Mouse (Mus musculus): ENCODE results near the gene Ncl. TPM values are rescaled to one million over a fixed set of nuclear protein-coding genes. Genes with fewer than 3 reads are reported as not detected.
A peak's percentile ranks its signal among the peaks of the same experiment; 100 is the strongest.

Ncl gene
- polyA plus RNA-seq, 1 experiment from 2014 or later: 219 TPM

DNA sequence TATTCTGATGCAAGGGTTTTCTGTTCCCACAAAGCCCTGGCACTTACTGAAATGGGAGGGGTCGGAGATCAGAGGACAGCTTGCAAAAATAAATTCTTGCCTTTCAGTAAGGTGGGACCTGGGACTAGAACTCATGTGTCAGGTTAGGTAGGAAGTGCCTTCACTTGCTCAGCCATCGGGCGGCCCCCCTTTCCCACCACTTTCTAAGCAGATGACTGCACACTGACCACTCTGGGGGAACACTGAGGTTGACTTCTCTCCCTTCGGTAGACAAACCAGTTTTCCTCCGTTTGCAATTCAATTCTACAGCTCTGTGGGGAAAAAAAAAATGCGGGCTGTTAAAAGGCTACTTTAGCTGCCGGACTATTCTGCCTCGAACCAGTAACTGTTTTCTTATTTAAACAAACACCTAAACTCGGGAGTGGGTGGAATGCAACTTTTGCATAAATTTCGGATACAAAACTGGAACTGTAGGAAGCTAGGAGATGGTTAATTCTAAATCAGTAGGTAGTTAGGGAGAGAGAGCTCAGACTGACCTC is 47.7 kb downstream of the Ncl start:
- Histone ChIP-seq H3K27me3 (peaks cover 6% of the 10 kb centered on the region; the same call in 1 of the 2 replicates), H3K27ac (no peak overlapping the region), H3K4me3 (no peak overlapping the region), H3K36me3 (no peaks in the 10 kb centered on the region), H3K9me3 (replicated peaks) (no peaks in the 10 kb centered on the region), H3K4me1 (replicated peaks) (no peaks in the 10 kb centered on the region), H3K9ac (no peak overlapping the region), H3K4me2 (no peak overlapping the region)
- no peak for ATAC-seq (replicated peaks; ENCODE audit: insufficient number of reproducible peaks, insufficient read depth, low FRiP score, low read depth)
- 59% methylated on average over 10 of the region's 10 CpGs for WGBS

DNA sequence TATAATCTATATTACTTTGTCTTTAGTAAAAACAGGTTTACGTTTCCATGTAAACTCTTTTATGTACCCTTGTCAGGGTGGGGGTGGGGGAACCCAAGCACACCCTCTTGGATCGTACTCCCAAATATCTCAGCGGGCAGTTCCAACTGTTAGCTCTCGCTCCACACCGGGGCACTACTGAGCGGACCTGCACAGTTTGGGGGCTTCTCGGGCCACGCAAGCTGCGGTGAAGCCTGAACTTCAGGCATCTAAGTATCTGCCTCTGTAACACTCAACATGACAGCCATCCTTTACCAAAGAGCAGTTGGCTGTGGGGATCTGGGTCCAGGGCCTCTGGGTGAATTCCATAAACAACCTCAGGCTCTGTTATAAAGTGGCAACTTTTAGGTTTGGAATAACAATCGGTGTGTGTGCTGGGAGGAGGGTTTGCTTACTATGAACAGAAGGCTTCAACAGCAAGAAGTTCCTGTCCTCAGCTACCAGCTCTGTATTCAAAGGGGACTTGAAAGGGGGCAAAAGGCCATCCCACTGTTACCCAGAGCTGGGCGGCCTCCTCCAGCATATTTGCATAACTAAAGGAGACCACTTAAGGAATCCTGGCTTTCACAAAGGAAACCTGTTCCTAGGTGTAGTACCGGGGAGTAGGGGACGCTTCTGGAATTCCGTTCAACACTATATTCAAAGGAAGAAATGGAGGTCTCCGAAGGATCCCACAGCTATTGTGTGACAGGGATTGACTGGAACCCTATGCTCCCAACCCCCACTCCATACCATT is 48.5 kb downstream of the Ncl start:
- no peaks in the 10 kb centered on the region for H3K36me3 ChIP-seq
- no peak overlapping the region for H3K27ac ChIP-seq
- H3K4me1 ChIP-seq (replicated peaks): no peaks in the 10 kb centered on the region
- no peaks in the 10 kb centered on the region for H3K9me3 ChIP-seq (replicated peaks)
- H3K9ac ChIP-seq: no peak overlapping the region
- ATAC-seq (replicated peaks; ENCODE audit: insufficient number of reproducible peaks, insufficient read depth, low FRiP score, low read depth): no peak
- H3K27me3 ChIP-seq: peaks cover 6% of the 10 kb centered on the region; the same call in 1 of the 2 replicates
- H3K4me3 ChIP-seq: no peak overlapping the region
- H3K4me2 ChIP-seq: no peak overlapping the region
- WGBS: 49% methylated on average over 15 of the region's 15 CpGs

DNA sequence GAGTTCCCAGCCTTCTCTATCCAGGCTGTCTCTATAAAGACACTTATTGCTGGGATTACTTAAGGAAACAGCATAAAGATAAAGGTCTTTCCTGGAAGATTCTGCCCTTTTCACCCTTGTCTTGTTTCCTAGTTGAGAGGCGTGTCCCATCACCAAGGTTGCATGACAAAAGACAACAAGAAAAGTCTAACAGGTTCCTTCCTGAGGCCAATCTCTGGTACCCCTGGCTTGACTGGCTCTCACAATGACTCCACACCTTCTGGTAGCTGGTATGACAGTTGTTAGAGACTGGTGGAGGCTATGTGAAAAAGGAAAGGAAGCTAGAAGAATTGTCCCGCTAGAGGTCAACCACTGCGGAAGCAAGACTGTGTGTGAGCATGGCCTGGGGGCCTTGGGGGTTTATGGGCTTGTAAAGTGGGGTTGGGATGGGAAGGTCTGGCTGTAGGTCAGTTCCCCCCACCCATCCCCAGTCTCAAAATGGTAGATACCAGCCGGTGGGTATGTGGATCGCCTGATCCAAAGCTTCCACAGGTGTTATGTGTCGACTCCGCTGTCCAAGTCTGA is 49.8 kb downstream of the Ncl start:
- no peaks in the 10 kb centered on the region for H3K9me3 ChIP-seq (replicated peaks)
- WGBS: 85% methylated on average over 7 of the region's 7 CpGs
- no peak overlapping the region for H3K27ac ChIP-seq
- H3K4me2 ChIP-seq: no peak overlapping the region
- no peaks in the 10 kb centered on the region for H3K4me1 ChIP-seq (replicated peaks)
- peaks cover 16% of the 10 kb centered on the region for H3K27me3 ChIP-seq
- H3K36me3 ChIP-seq: no peaks in the 10 kb centered on the region
- no peak overlapping the region for H3K9ac ChIP-seq
- no peak for ATAC-seq (replicated peaks; ENCODE audit: insufficient number of reproducible peaks, insufficient read depth, low FRiP score, low read depth)
- H3K4me3 ChIP-seq: no peak overlapping the region

DNA sequence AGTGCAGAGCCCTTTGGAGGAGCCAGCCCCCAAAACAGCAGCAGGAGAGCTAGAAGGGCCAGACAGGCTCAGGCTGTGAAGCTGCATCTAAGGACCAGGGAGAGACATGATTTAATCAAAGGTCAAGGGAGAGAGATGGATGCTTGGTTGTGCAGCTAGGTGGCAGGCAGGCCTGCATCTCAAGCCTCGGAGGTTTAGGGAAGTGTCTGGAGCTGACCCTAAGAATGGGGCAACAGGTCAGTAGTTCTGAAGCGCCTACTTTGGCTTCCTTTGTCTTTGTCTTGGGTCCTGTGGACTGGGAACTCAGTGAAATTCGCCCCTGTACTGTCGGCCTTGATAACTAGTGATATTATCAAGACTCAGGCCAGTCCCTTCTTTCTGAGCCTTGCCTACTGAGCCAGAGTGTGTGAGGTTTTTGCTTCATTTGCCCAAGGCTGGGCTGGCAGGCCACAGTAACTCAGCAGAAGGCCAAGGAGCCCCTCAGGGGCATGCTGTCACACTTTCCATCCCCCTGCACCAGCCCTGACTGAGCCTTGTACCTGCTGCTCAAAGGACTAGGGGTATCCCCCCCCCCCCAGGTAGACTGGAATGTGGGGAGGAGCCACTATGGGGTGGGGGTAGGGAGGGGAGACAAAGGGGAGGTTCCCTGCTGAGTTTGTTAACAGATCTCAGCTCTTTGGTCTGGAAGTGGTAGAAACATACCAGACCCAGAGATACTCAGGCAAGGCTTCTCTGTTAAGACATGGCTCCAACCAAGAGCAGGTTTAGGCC is 51.1 kb downstream of the Ncl start:
- no peak overlapping the region for H3K4me3 ChIP-seq
- H3K9ac ChIP-seq: no peak overlapping the region
- no peak overlapping the region for H3K4me2 ChIP-seq
- 57% methylated on average over 4 of the region's 4 CpGs for WGBS
- H3K27ac ChIP-seq: no peak overlapping the region
- ATAC-seq (replicated peaks; ENCODE audit: insufficient number of reproducible peaks, insufficient read depth, low FRiP score, low read depth): no peak
- H3K4me1 ChIP-seq (replicated peaks): peaks cover 10% of the 10 kb centered on the region
- H3K36me3 ChIP-seq: no peaks in the 10 kb centered on the region
- H3K9me3 ChIP-seq (replicated peaks): no peaks in the 10 kb centered on the region
- H3K27me3 ChIP-seq: peaks cover 29% of the 10 kb centered on the region

DNA sequence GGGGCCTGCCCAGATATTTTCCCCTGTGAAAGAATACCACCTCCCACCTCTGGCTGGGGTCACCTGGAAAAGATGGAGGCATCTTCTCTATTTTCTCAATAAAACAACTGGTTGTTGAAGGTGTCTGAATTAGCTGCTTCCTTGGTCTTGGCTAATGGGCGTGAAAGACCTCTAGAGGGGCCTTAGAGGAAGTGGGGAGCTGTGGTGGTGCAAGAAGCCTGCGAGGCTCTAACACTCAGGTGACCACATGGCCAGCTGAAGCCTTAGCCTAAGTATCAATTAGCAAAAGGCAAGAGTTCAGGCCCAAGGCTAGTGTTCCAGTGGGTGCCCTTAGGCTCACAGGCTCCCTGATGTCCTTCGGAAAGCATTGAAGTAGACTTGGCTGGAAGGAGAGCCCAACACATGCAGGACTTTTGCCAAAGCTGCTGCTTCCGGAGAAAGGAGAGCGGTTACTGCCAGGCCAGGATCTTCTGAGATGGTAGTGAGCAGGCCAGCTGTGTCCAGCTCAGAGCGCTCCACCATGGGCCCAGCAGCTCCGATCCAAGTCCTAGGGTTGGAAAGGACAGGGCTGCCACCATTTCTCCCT is 51.9 kb downstream of the Ncl start:
- no peak overlapping the region for H3K4me3 ChIP-seq
- H3K4me2 ChIP-seq: no peak overlapping the region
- no peak overlapping the region for H3K27ac ChIP-seq
- no peak overlapping the region for H3K9ac ChIP-seq
- H3K27me3 ChIP-seq: peaks cover 37% of the 10 kb centered on the region
- H3K9me3 ChIP-seq (replicated peaks): no peaks in the 10 kb centered on the region
- H3K36me3 ChIP-seq: no peaks in the 10 kb centered on the region
- WGBS: 87% methylated on average over 7 of the region's 7 CpGs
- H3K4me1 ChIP-seq (replicated peaks): peaks cover 15% of the 10 kb centered on the region
- no peak for ATAC-seq (replicated peaks; ENCODE audit: insufficient number of reproducible peaks, insufficient read depth, low FRiP score, low read depth)

- no peak for ATAC-seq (replicated peaks; ENCODE audit: insufficient number of reproducible peaks, insufficient read depth, low FRiP score, low read depth)
- Histone ChIP-seq H3K27ac (no peak overlapping the region), H3K4me2 (no peak overlapping the region), H3K4me3 (no peak overlapping the region), H3K9me3 (replicated peaks) (no peaks in the 10 kb centered on the region), H3K4me1 (replicated peaks) (peaks cover 15% of the 10 kb centered on the region), H3K27me3 (peaks cover 43% of the 10 kb centered on the region), H3K9ac (no peak overlapping the region), H3K36me3 (no peaks in the 10 kb centered on the region)
- 80% methylated on average over 3 of the region's 3 CpGs for WGBS
These were observed 52.5 kb downstream of the Ncl start for GRCm38 (mm10) chr1:86306686-86307085.

DNA sequence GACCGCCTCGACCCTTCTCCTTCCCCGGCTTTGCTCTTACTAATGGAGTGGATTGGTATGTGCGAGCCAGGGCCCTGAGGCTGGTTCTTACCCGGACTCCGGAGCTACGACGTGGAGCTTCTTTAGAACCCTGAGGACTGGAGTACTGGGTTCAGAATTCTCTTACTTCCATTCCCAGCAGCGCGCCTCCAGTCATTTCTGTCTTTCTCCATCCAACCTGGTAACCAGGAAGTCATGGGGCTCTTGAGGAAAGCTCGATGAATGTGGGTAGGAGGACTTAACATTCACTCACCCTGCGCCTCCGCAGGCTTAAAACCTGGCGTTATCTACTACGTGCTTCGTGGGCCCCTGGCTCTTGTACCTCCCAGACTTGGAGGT is 55.3 kb downstream of the Ncl start:
- 3% methylated on average over 16 of the region's 16 CpGs for WGBS
- peak overlapping the region; percentile 67 for H3K4me3 ChIP-seq
- peak overlapping the region; percentile 99 for H3K4me2 ChIP-seq
- H3K27ac ChIP-seq: no peak overlapping the region
- no peak overlapping the region for H3K9ac ChIP-seq
- no peaks in the 10 kb centered on the region for H3K9me3 ChIP-seq (replicated peaks)
- no peaks in the 10 kb centered on the region for H3K36me3 ChIP-seq
- peaks cover 15% of the 10 kb centered on the region for H3K4me1 ChIP-seq (replicated peaks)
- peaks cover 54% of the 10 kb centered on the region for H3K27me3 ChIP-seq
- no peak for ATAC-seq (replicated peaks; ENCODE audit: insufficient number of reproducible peaks, insufficient read depth, low FRiP score, low read depth)

DNA sequence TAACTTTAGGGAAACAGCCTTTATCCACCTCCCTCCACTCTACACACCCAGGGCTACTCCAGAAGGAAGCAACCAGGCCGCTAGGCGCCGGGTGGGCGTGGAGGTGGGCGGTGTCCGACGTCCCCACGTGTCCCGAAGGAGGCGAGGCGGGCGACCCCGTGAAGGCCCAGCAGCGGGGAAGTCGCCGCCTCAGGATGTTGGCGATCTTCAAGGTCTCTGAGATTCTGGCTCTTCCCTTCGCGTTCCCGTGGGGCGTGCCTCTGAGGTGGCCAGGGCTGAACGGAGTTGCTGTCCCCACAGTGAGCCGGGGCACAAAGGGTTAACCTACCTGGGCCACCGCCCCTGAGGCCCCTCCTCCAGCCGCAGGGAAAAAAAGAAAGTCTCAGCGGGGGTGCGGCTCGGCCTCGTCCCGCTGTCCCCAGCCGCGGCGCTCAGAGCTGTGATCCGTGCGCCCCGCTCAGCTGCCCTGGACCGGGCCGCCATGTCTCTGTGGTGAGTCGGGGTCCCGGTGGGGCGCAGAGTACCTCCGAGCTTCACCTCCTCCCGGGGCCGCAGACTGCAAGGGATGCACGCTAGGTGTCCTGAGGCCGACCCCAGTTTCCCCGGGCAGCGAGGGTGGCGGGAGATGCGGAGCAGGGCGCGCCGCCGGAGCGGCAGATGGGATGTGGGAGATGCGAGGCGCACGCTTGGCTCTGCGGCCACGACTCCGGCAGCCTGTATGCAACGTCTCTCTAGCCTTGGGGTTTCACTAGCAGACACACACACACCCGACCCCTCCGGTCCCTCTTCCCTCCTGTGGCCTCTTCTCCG is 55.9 kb downstream of the Ncl start:
- Histone ChIP-seq H3K9me3 (replicated peaks) (no peaks in the 10 kb centered on the region), H3K4me1 (replicated peaks) (peaks cover 15% of the 10 kb centered on the region), H3K9ac (peak overlapping the region; percentile 56), H3K36me3 (no peaks in the 10 kb centered on the region), H3K27me3 (peaks cover 54% of the 10 kb centered on the region), H3K4me2 (peak overlapping the region; percentile 99), H3K4me3 (peak overlapping the region; percentile 67), H3K27ac (no peak overlapping the region)
- ATAC-seq (replicated peaks; ENCODE audit: insufficient number of reproducible peaks, insufficient read depth, low FRiP score, low read depth): peak; percentile 59
- WGBS: under 1% methylated on average over 65 of the region's 65 CpGs

- Histone ChIP-seq H3K9me3 (replicated peaks) (no peaks in the 10 kb centered on the region), H3K4me2 (peak within 1 kb of the TSS; percentile 99), H3K27me3 (peaks cover 53% of the 10 kb centered on the region), H3K36me3 (no peaks in the 10 kb centered on the region), H3K9ac (peak within 1 kb of the TSS; percentile 56), H3K4me3 (peak within 1 kb of the TSS; percentile 67), H3K27ac (no peak within 1 kb of the TSS), H3K4me1 (replicated peaks) (peaks cover 15% of the 10 kb centered on the region)
- 41% methylated on average over 6 of the region's 6 CpGs for WGBS
- no peak for ATAC-seq (replicated peaks; ENCODE audit: insufficient number of reproducible peaks, insufficient read depth, low FRiP score, low read depth)
These were observed 56.7 kb downstream of the Ncl start, which contains the start of gene B3gnt7 for GRCm38 (mm10) chr1:86302532-86302931. B3gnt7 (plus strand) TSS chr1:86302832.

DNA sequence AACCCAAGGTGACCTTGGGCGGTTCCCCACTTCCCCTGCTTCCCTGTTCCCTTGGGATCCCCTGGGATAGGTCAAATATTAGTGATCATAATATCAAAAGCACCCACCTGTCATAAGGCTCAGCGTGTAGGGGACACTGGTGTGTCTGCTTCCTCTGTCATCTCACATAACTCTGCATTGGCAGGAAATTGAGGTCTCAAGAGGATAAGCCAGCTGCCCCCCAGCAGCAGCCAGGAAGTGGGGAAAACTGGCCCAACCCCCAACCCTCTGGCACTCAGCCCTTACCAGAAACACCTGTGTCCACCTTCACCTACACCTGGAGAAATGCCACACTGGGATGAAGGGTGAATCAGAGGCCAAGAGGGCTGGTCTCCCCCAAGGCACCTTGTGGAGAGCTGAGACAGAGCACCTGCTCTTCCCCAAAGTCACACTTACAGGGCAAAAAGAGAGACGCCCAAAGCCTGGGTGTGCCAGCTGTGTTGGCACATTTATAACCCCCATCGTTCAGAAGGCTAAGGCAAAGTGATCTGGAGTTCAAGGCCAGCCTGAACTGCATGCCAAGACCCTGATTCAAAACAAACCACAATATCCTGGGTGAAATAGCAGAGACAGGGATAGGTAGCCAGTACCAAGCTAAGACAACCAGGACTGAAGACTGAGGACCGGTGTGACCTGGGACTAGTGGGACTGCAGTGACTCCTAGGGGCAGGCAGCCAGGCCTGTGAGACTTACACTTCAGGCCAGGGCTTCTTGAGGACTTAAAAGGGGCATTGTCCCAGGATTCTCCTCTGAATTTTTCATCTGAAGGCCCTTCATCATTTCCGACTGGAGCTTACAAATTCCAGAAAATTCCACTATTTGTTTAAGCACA is 57.7 kb downstream of the Ncl start:
- peaks cover 48% of the 10 kb centered on the region for H3K27me3 ChIP-seq

More for the DNA sequence above, 57.7 kb downstream of the Ncl start:
- no peak overlapping the region for H3K4me3 ChIP-seq
- no peak for ATAC-seq (replicated peaks; ENCODE audit: insufficient number of reproducible peaks, insufficient read depth, low FRiP score, low read depth)
- 44% methylated on average over 6 of the region's 6 CpGs for WGBS
- no peak overlapping the region for H3K9ac ChIP-seq
- H3K36me3 ChIP-seq: no peaks in the 10 kb centered on the region
- H3K4me2 ChIP-seq: no peak overlapping the region
- peaks cover 15% of the 10 kb centered on the region for H3K4me1 ChIP-seq (replicated peaks)
- H3K9me3 ChIP-seq (replicated peaks): no peaks in the 10 kb centered on the region
- H3K27ac ChIP-seq: no peak overlapping the region
